Mouse (Mus musculus) embryonic stem cell, embryonic (primary cell): ENCODE results near the gene Ccdc7b.
"Not testable (repeated sequence)": the region's sequence is repeated elsewhere in the genome, so short reads cannot be mapped to it uniquely, and the experiment has no call there.

ENCODE experiments used
- CTCF ChIA-PET, 4 experiments: fragments of 300-600 bp in 2 of 4; fragments of 350-600 bp in 2 of 4; sonication (Branson Sonifier 250); formaldehyde crosslinking; loops; one replicate each; lab custom pipeline; 2022; ENCODE audit warnings: inconsistent platforms in 2 of 4; lab: Charles Lee
- POLR2A ChIA-PET, 4 experiments: fragments of 300-600 bp in 2 of 4; fragments of 350-600 bp in 2 of 4; sonication (Branson Sonifier 250); formaldehyde crosslinking; loops; one replicate each; lab custom pipeline; 2022; ENCODE audit warnings: antibody characterized with exemption in 4 of 4, inconsistent platforms in 1 of 4; lab: Charles Lee

The Ccdc7b gene

GRCm38 (mm10) chr8:129066834-129067233 is at the start of gene Ccdc7b:
Gene Ccdc7b, plus strand, starts transcription at chr8:129067134.
- POLR2A ChIA-PET, CTCF ChIA-PET: not testable (repeated sequence)

GRCm38 (mm10) chr8:129065417-129065816 is 1.5 kb upstream of the Ccdc7b start, which contains the start of gene Ccdc7a:
Gene Ccdc7a, minus strand, starts transcription at chr8:129065517.
- POLR2A ChIA-PET, CTCF ChIA-PET: not testable (repeated sequence)

GRCm38 (mm10) chr8:129115761-129116160 is 48.8 kb downstream of the Ccdc7b start:
- POLR2A ChIA-PET: interaction anchor here in 1 of 4 experiments (1.9 kb wide), 1 partner anchor 14 kb away, joined by 6 read pairs; no protein-coding TSS in a partner anchor
- CTCF ChIA-PET: not testable (repeated sequence)

- CTCF ChIA-PET: no interaction called here
- POLR2A ChIA-PET: no interaction called here
Measured at GRCm38 (mm10) chr8:129131561-129131960, 64.6 kb downstream of the Ccdc7b start, which contains the start of gene Gm10999. Gene Gm10999, minus strand, starts transcription at chr8:129131661.

GRCm38 (mm10) chr8:129133475-129133874 is 66.5 kb downstream of the Ccdc7b start:
- POLR2A ChIA-PET: interaction anchor here in 1 of 4 experiments (0.6 kb wide), 1 partner anchor 102 kb away, joined by 3 read pairs; no protein-coding TSS in a partner anchor
- CTCF ChIA-PET: no interaction called here
